Mouse (Mus musculus): Measurements from ENCODE around the gene Cmtm4. TPM values are rescaled to one million over a fixed set of nuclear protein-coding genes. Genes with fewer than 3 reads are reported as not detected.

Gene Cmtm4
- polyA plus RNA-seq, 1 experiment from 2014 or later: 6.2 TPM

GRCm38 (mm10) chr8:104433191-104433842 is 37.7 kb upstream of the Cmtm4 start:
- Histone ChIP-seq H3K27ac (no peak overlapping the region), H3K9ac (no peak overlapping the region), H3K4me2 (no peak overlapping the region), H3K36me3 (peaks cover 63% of the 10 kb centered on the region), H3K4me1 (peaks cover 17% of the 10 kb centered on the region), H3K4me3 (replicated peaks) (no peak overlapping the region), H3K9me3 (no peaks in the 10 kb centered on the region), H3K27me3 (replicated peaks) (no peaks in the 10 kb centered on the region)
- ATAC-seq (ENCODE audit: insufficient read depth, low FRiP score, low read depth): no peak
- WGBS: 82% methylated on average over 5 of the region's 5 CpGs

- Histone ChIP-seq H3K27me3 (replicated peaks) (no peaks in the 10 kb centered on the region), H3K36me3 (peaks cover 66% of the 10 kb centered on the region), H3K9me3 (no peaks in the 10 kb centered on the region), H3K9ac (no peak overlapping the region), H3K4me1 (peaks cover 17% of the 10 kb centered on the region), H3K4me2 (no peak overlapping the region), H3K4me3 (replicated peaks) (no peak overlapping the region), H3K27ac (no peak overlapping the region)
- 95% methylated on average over 6 of the region's 6 CpGs for WGBS
- no peak for ATAC-seq (ENCODE audit: insufficient read depth, low FRiP score, low read depth)
These were observed 37.0 kb upstream of the Cmtm4 start for GRCm38 (mm10) chr8:104432656-104433055.

- peaks cover 72% of the 10 kb centered on the region for H3K36me3 ChIP-seq
- WGBS: 85% methylated on average over 7 of the region's 7 CpGs
- no peak for ATAC-seq (ENCODE audit: insufficient read depth, low FRiP score, low read depth)
- no peaks in the 10 kb centered on the region for H3K9me3 ChIP-seq
- H3K27ac ChIP-seq: no peak overlapping the region
- no peak overlapping the region for H3K4me2 ChIP-seq
- no peak overlapping the region for H3K9ac ChIP-seq
- H3K4me3 ChIP-seq (replicated peaks): no peak overlapping the region
- H3K27me3 ChIP-seq (replicated peaks): no peaks in the 10 kb centered on the region
- H3K4me1 ChIP-seq: peaks cover 3% of the 10 kb centered on the region; the same call in 1 of the 2 replicates
These were observed 34.6 kb upstream of the Cmtm4 start for GRCm38 (mm10) chr8:104430230-104430629.

GRCm38 (mm10) chr8:104427703-104428102 is 32.1 kb upstream of the Cmtm4 start:
- H3K27ac ChIP-seq: no peak overlapping the region
- H3K9me3 ChIP-seq: no peaks in the 10 kb centered on the region
- no peaks in the 10 kb centered on the region for H3K27me3 ChIP-seq (replicated peaks)
- H3K4me1 ChIP-seq: no peaks in the 10 kb centered on the region
- H3K36me3 ChIP-seq: peaks cover 72% of the 10 kb centered on the region
- no peak overlapping the region for H3K4me2 ChIP-seq
- no peak overlapping the region for H3K4me3 ChIP-seq (replicated peaks)
- ATAC-seq (ENCODE audit: insufficient read depth, low FRiP score, low read depth): no peak
- H3K9ac ChIP-seq: no peak overlapping the region
- whole genome bisulfite sequencing: 89% methylated on average over 13 of the region's 13 CpGs

- Histone ChIP-seq H3K4me1 (no peaks in the 10 kb centered on the region), H3K9ac (no peak overlapping the region), H3K4me3 (replicated peaks) (no peak overlapping the region), H3K9me3 (no peaks in the 10 kb centered on the region), H3K4me2 (no peak overlapping the region), H3K27ac (no peak overlapping the region), H3K36me3 (peaks cover 61% of the 10 kb centered on the region), H3K27me3 (replicated peaks) (no peaks in the 10 kb centered on the region)
- 82% methylated on average over 6 of the region's 6 CpGs for WGBS
- ATAC-seq (ENCODE audit: insufficient read depth, low FRiP score, low read depth): no peak
These were observed 26.7 kb upstream of the Cmtm4 start for GRCm38 (mm10) chr8:104422313-104422712.

- Histone ChIP-seq H3K4me2 (no peak overlapping the region), H3K9me3 (no peaks in the 10 kb centered on the region), H3K27ac (no peak overlapping the region), H3K36me3 (peaks cover 20% of the 10 kb centered on the region), H3K27me3 (replicated peaks) (no peaks in the 10 kb centered on the region), H3K4me3 (replicated peaks) (no peak overlapping the region), H3K4me1 (peaks cover 5% of the 10 kb centered on the region; the same call in 1 of the 2 replicates), H3K9ac (no peak overlapping the region)
- no peak for ATAC-seq (ENCODE audit: insufficient read depth, low FRiP score, low read depth)
- 77% methylated on average over 6 of the region's 6 CpGs for WGBS
These were observed 20.4 kb upstream of the Cmtm4 start for GRCm38 (mm10) chr8:104416022-104416421.

GRCm38 (mm10) chr8:104414204-104414603 is 18.6 kb upstream of the Cmtm4 start:
- Histone ChIP-seq H3K9ac (no peak overlapping the region), H3K36me3 (peaks cover 14% of the 10 kb centered on the region), H3K4me3 (replicated peaks) (no peak overlapping the region), H3K27ac (no peak overlapping the region), H3K9me3 (no peaks in the 10 kb centered on the region), H3K4me1 (peaks cover 5% of the 10 kb centered on the region; the same call in 1 of the 2 replicates), H3K4me2 (no peak overlapping the region), H3K27me3 (replicated peaks) (no peaks in the 10 kb centered on the region)
- ATAC-seq (ENCODE audit: insufficient read depth, low FRiP score, low read depth): no peak
- 63% methylated on average over 3 of the region's 3 CpGs for WGBS

- Histone ChIP-seq H3K9me3 (no peaks in the 10 kb centered on the region), H3K4me3 (replicated peaks) (no peak overlapping the region), H3K27ac (peak overlapping the region; percentile 75), H3K36me3 (peaks cover 13% of the 10 kb centered on the region), H3K4me1 (peaks cover 5% of the 10 kb centered on the region; the same call in 1 of the 2 replicates), H3K4me2 (no peak overlapping the region), H3K27me3 (replicated peaks) (no peaks in the 10 kb centered on the region), H3K9ac (no peak overlapping the region)
- ATAC-seq (ENCODE audit: insufficient read depth, low FRiP score, low read depth): no peak
- WGBS: 64% methylated on average over 4 of the region's 4 CpGs
These were observed 18.2 kb upstream of the Cmtm4 start for GRCm38 (mm10) chr8:104413770-104414169.

GRCm38 (mm10) chr8:104412805-104413532 is 17.4 kb upstream of the Cmtm4 start:
- H3K4me2 ChIP-seq: no peak overlapping the region
- peak overlapping the region; percentile 75; the same call in 1 of the 2 replicates for H3K27ac ChIP-seq
- H3K27me3 ChIP-seq (replicated peaks): no peaks in the 10 kb centered on the region
- no peaks in the 10 kb centered on the region for H3K9me3 ChIP-seq
- peaks cover 5% of the 10 kb centered on the region; the same call in 1 of the 2 replicates for H3K4me1 ChIP-seq
- 39% methylated on average over 7 of the region's 7 CpGs for WGBS
- H3K9ac ChIP-seq: no peak overlapping the region
- peaks cover 13% of the 10 kb centered on the region for H3K36me3 ChIP-seq
- no peak for ATAC-seq (ENCODE audit: insufficient read depth, low FRiP score, low read depth)
- H3K4me3 ChIP-seq (replicated peaks): no peak overlapping the region

GRCm38 (mm10) chr8:104411972-104412371 is 16.4 kb upstream of the Cmtm4 start:
- Histone ChIP-seq H3K4me2 (no peak overlapping the region), H3K9ac (no peak overlapping the region), H3K4me3 (replicated peaks) (no peak overlapping the region), H3K27me3 (replicated peaks) (no peaks in the 10 kb centered on the region), H3K27ac (no peak overlapping the region), H3K4me1 (peaks cover 5% of the 10 kb centered on the region; the same call in 1 of the 2 replicates), H3K36me3 (peaks cover 3% of the 10 kb centered on the region; the same call in 1 of the 2 replicates), H3K9me3 (no peaks in the 10 kb centered on the region)
- no peak for ATAC-seq (ENCODE audit: insufficient read depth, low FRiP score, low read depth)
- 65% methylated on average over 3 of the region's 3 CpGs for WGBS

GRCm38 (mm10) chr8:104411468-104411867 is 15.9 kb upstream of the Cmtm4 start:
- Histone ChIP-seq H3K4me1 (peaks cover 5% of the 10 kb centered on the region; the same call in 1 of the 2 replicates), H3K36me3 (0 out of 2 replicates have a peak, but pooled peaks cover 3% of the 10 kb centered on the region), H3K4me3 (replicated peaks) (no peak overlapping the region), H3K4me2 (no peak overlapping the region), H3K27me3 (replicated peaks) (no peaks in the 10 kb centered on the region), H3K9me3 (no peaks in the 10 kb centered on the region), H3K27ac (no peak overlapping the region), H3K9ac (no peak overlapping the region)
- ATAC-seq (ENCODE audit: insufficient read depth, low FRiP score, low read depth): no peak
- 86% methylated on average over 3 of the region's 3 CpGs for WGBS

GRCm38 (mm10) chr8:104410628-104411273 is 15.1 kb upstream of the Cmtm4 start:
- Histone ChIP-seq H3K4me3 (replicated peaks) (no peak overlapping the region), H3K4me1 (peaks cover 5% of the 10 kb centered on the region; the same call in 1 of the 2 replicates), H3K4me2 (no peak overlapping the region), H3K36me3 (0 out of 2 replicates have a peak, but pooled peaks cover 3% of the 10 kb centered on the region), H3K9ac (no peak overlapping the region), H3K9me3 (no peaks in the 10 kb centered on the region), H3K27me3 (replicated peaks) (no peaks in the 10 kb centered on the region), H3K27ac (no peak overlapping the region)
- no peak for ATAC-seq (ENCODE audit: insufficient read depth, low FRiP score, low read depth)
- WGBS: 69% methylated on average over 7 of the region's 7 CpGs

Data from stomach, embryonic 15.5 days (tissue).